Mouse (Mus musculus): Measurements from ENCODE around the gene Atp2b1. TPM values are rescaled to one million over a fixed set of nuclear protein-coding genes. Genes with fewer than 3 reads are reported as not detected.

Gene Atp2b1
- 23.5 and 29.4 TPM in 2 replicates for total RNA-seq (2012; rRNA removed)
- polyA plus RNA-seq (2012; ENCODE audit: insufficient read depth in 1 of 2, insufficient read length in 2 of 2, low read depth in 1 of 2, low replicate concordance in 2 of 2, missing spikeins in 1 of 2): 10 to 100 TPM in 1 of 2 experiments, not detected in 1; 26.6 TPM

DNA sequence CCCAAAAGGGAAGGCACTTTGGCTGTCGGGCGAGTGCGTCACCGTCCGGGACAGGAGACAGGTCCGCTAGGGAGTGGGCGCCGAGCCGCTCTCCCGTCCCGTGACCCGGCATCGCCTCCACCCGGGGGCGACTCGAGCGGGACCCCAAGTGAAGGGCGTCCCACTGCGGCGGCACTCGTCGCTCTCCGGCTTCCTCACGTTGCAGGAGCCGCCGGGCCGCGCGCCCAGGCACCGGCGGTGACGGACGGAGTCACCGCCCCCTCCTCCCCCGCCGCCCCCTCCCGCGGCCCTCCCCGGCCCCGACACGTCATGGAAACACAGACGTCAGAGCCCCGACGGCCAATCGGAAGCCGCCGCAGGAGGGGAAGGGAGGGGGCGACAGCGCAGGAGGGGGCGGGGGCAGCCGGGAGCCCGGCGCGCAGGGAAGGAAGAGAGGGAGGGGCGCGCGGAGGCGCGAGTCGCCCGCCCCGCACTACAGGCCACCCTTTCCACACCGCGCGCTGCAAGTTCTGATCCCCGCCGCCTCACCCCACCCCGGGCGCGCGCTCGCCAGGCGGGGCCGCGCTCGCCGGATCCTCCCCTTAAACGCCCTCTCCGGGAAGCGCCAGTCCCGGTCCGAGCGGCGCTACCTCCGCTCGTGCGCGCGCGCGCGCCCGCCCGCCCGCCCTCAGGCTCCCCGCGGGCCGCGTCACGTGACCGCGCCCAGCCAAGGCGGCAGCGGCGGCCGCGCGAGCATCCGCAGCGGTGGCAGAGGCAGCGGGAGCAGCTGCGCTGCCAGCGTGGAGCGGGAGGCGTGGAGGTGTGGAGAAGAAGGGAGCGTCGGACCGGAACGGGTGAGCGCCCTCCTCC is at the start of gene Atp2b1:
Gene Atp2b1, plus strand, starts transcription at position 446 of the 849 bp plus-strand sequence.
- peak; percentile 95 for DNase-seq (ENCODE audit: low read depth, low spot score)
- Histone ChIP-seq H3K36me3 (ENCODE audit: control insufficient read depth in 1 of 2, insufficient read depth in 2 of 2, low read length in 2 of 2) (peaks cover 0 to 15% of the 10 kb centered on the region in 2 experiments; a peak in 2 of 4 replicates), H3K9ac (ENCODE audit: control insufficient read depth, low read depth, low read length, poor library complexity, severe bottlenecking) (peak within 1 kb of the TSS; percentile 94), H3K4me3 (ENCODE audit: control insufficient read depth in 1 of 2, insufficient read depth in 1 of 2, low read depth in 2 of 2, low read length in 2 of 2) (peak within 1 kb of the TSS; percentile 75 to 97), H3K27me3 (ENCODE audit: control insufficient read depth in 1 of 2, insufficient read depth in 2 of 2, low read length in 2 of 2) (no peaks in the 10 kb centered on the region), H3K79me2 (ENCODE audit: control insufficient read depth, insufficient read depth, low read length, poor library complexity) (peaks cover 33% of the 10 kb centered on the region), H3K27ac (ENCODE audit: control insufficient read depth, low read depth, low read length) (peak within 1 kb of the TSS; percentile 77), H3K4me1 (ENCODE audit: control insufficient read depth in 1 of 2, insufficient read depth in 2 of 2, low read length in 2 of 2) (peaks cover 5 to 7% of the 10 kb centered on the region in 2 experiments), H3K9me3 (replicated peaks; ENCODE audit: insufficient read depth, low read length) (no peaks in the 10 kb centered on the region)
- TF ChIP-seq ZNF384 (IDR thresholded peaks at IDR 0.05; ENCODE audit: low read depth, low read length) (no peak), TCF12 (IDR thresholded peaks at IDR 0.05; ENCODE audit: low read depth, low read length) (peak; percentile 36), BHLHE40 (IDR thresholded peaks at IDR 0.05; ENCODE audit: borderline replicate concordance, low read depth, low read length) (peak; percentile 63), MXI1 (IDR thresholded peaks at IDR 0.05; ENCODE audit: low read depth, low read length) (peak; percentile 66), MYC (IDR thresholded peaks at IDR 0.05; ENCODE audit: low read depth, low read length) (no peak), NRF1 (IDR thresholded peaks at IDR 0.05; ENCODE audit: insufficient read depth, low read depth, low read length, poor library complexity, severe bottlenecking) (0 out of 2 replicates have a peak, but pooled peaks have one; percentile 36), NELFE (IDR thresholded peaks at IDR 0.05; ENCODE audit: low read depth, low read length) (peak; percentile 69), ETS1 (IDR thresholded peaks at IDR 0.05; ENCODE audit: low read depth, low read length) (no peak), ELF1 (IDR thresholded peaks at IDR 0.05; ENCODE audit: low read depth, low read length) (0 out of 2 replicates have a peak, but pooled peaks have one; percentile 22), ZC3H11A (IDR thresholded peaks at IDR 0.05; ENCODE audit: low read depth, low read length) (no peak), MAFK (IDR thresholded peaks at IDR 0.05; ENCODE audit: borderline replicate concordance, low read depth, low read length) (no peak), MAX (IDR thresholded peaks at IDR 0.05; ENCODE audit: low read length) (peak; percentile 38; the same call in 1 of the 2 replicates), SIN3A (IDR thresholded peaks at IDR 0.05; ENCODE audit: low read length) (peak; percentile 65), USF2 (IDR thresholded peaks at IDR 0.05; ENCODE audit: borderline replicate concordance in 1 of 2, insufficient read depth in 1 of 2, low read depth in 1 of 2, low read length in 2 of 2) (peak in 1 of 2 experiments; percentile 56; a peak in 1 of 4 replicates), MAZ (IDR thresholded peaks at IDR 0.05; ENCODE audit: low read depth, low read length) (peak; percentile 97), POLR2AphosphoS5 (IDR thresholded peaks at IDR 0.05; ENCODE audit: borderline replicate concordance, low read depth, low read length) (peak; percentile 16; the same call in 1 of the 2 replicates), RAD21 (IDR thresholded peaks at IDR 0.05; ENCODE audit: low read depth, low read length) (no peak), POLR2AphosphoS2 (IDR thresholded peaks at IDR 0.05; ENCODE audit: low read length) (0 out of 2 replicates have a peak, but pooled peaks have one; percentile 52), E2F4 (IDR thresholded peaks at IDR 0.05; ENCODE audit: borderline replicate concordance, low read depth, low read length) (peak; percentile 32; the same call in 1 of the 2 replicates), USF1 (IDR thresholded peaks at IDR 0.05; ENCODE audit: low read depth, low read length) (peak; percentile 89), HCFC1 (IDR thresholded peaks at IDR 0.05; ENCODE audit: low read depth, low read length) (no peak; the same call in 1 of the 2 replicates), POLR2A (IDR thresholded peaks at IDR 0.05; ENCODE audit: control insufficient read depth in 1 of 2, insufficient read depth in 1 of 2, low read depth in 1 of 2, low read length in 2 of 2, poor library complexity in 1 of 2) (peak; percentile 64 to 96; a peak in 3 of 4 replicates), TAL1 (IDR thresholded peaks at IDR 0.05; ENCODE audit: low read length) (no peak), UBTF (IDR thresholded peaks at IDR 0.05; ENCODE audit: borderline replicate concordance, insufficient read depth, low read depth, low read length) (no peak), ZMIZ1 (IDR thresholded peaks at IDR 0.05; ENCODE audit: low read depth, low read length) (peak; percentile 79; the same call in 1 of the 2 replicates), KAT2A (conservative IDR thresholded peaks at IDR 0.05; ENCODE audit: low read depth, low read length) (no peak), RCOR1 (IDR thresholded peaks at IDR 0.05; ENCODE audit: low read depth, low read length) (no peak)
